Mouse (Mus musculus) ES-Bruce4 (cell line): ENCODE results near the gene Atf7.

Experiments used
- CTCF ChIP-seq: IDR thresholded peaks from one replicate; pipeline ENCODE4 v1.8.1; 2011; ENCODE audit warnings: low read depth, low read length
- EP300 ChIP-seq: IDR thresholded peaks from 2 replicates; pipeline ENCODE4 v1.6.1; 2011; ENCODE audit warnings: low read depth, low read length; ENCODE audit not compliant: insufficient read depth

DNA sequence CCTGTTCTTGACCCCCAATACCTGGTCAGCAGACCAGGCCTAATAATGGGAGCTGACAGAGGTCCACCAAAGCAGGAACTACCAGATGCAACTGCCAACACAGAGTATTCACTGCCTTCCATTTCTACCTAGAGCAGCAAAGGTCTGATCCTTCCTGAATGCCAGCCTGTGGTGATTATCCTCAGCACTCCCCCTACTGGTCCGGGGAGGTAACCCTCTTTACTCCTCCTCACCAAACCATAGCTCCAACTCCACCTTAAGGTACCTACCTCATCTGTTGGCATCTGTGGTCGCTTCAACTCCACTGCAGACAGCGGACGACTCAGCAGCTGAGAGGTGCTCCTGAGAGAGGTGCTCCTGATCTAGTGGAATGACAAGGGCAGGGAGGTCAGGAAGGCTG is 40.2 kb upstream of the Atf7 start:
- TF ChIP-seq CTCF (peak; percentile 57), EP300 (no peak)
